Mouse (Mus musculus) hindbrain, embryonic 14.5 days (tissue): ENCODE results near the gene Slc12a5. TPM values are rescaled to one million over a fixed set of nuclear protein-coding genes. Genes with fewer than 3 reads are reported as not detected.

Source experiments
- ATAC-seq: fragments of 200-750 bp; cut with Nextera tagmentation; 2 replicates; pipeline ENCODE4 v1.8.0; 2017; ENCODE audit warnings: moderate number of reproducible peaks, mild to moderate bottlenecking, moderate TSS enrichment, moderate library complexity; ENCODE audit not compliant: low FRiP score
- DNase-seq: peaks from one replicate; pipeline ENCODE4 v3.0.0-alpha.2; 2015; ENCODE audit warnings: low spot score
- H3K27ac ChIP-seq: fragments of 300-500 bp; sonication (generic); 2 replicates; pipeline ENCODE4 v1.5.1; 2014; ENCODE audit warnings: mild to moderate bottlenecking, moderate library complexity
- H3K27me3 ChIP-seq: fragments of 300-500 bp; sonication (generic); 2 replicates; pipeline ENCODE4 v1.6.1; 2014; ENCODE audit warnings: mild to moderate bottlenecking, low read length, mixed read lengths; ENCODE audit not compliant: control insufficient read depth, insufficient read depth
- H3K36me3 ChIP-seq: fragments of 300-500 bp; sonication (generic); replicated peaks from 2 replicates; pipeline ENCODE4 v1.6.1; 2014; ENCODE audit not compliant: control insufficient read depth, insufficient read depth
- H3K4me1 ChIP-seq: fragments of 300-500 bp; sonication (generic); replicated peaks from 2 replicates; pipeline ENCODE4 v1.6.1; 2014; ENCODE audit warnings: antibody characterized with exemption, low read length, mixed read lengths; ENCODE audit not compliant: control insufficient read depth, insufficient read depth
- H3K4me2 ChIP-seq: fragments of 300-500 bp; sonication (generic); replicated peaks from 2 replicates; pipeline ENCODE4 v1.6.1; 2014; ENCODE audit warnings: mild to moderate bottlenecking, moderate library complexity
- H3K4me3 ChIP-seq: fragments of 300-500 bp; sonication (generic); replicated peaks from 2 replicates; pipeline ENCODE4 v1.5.1; 2014; ENCODE audit warnings: mild to moderate bottlenecking, low read length
- H3K9ac ChIP-seq: fragments of 300-500 bp; sonication (generic); 2 replicates; pipeline ENCODE4 v1.6.1; 2014
- H3K9me3 ChIP-seq: fragments of 300-500 bp; sonication (generic); 2 replicates; pipeline ENCODE4 v1.6.1; 2016; ENCODE audit warnings: low read length; ENCODE audit not compliant: control insufficient read depth
- WGBS: fragments of 180-500 bp; shearing (Covaris S2); extraction: QIAGEN DNeasy Blood & Tissue Kit; methylation state at CpG from one replicate; pipeline ENCODE4 v1.1.7; 2014; 5-methylcytosine and 5-hydroxymethylcytosine counted together
- polyA plus RNA-seq: library from polyadenylated mRNA; unstranded; fragments of >200 nt; fragmentation: Nextera tagmentation; extraction: Ambion mirVana; gene quantifications from 2 replicates; pipeline ENCODE4 v1.2.1, GENCODE M21; 2014

Slc12a5 gene
- polyA plus RNA-seq, 1 experiment from 2014 or later: 62.1 TPM

DNA sequence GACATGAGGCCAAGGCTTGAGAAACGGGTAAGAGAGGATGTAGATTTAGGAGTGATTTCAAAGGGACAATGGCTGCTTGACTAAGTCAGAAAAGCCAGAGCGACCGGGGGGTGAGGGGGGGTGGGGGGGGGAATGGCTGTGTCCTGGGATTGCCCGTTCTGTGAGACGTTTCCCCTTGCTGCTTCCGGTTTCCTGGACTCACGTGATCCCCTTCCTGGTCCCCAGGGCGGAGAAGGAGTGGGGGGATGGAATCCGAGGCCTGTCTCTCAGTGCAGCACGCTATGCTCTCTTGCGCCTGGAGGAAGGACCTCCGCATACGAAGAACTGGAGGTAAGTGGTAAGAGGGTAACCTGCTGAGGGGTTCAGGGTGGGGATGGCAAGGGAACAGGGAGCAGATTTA, 28.2 kb downstream of the Slc12a5 start:
- Histone ChIP-seq H3K27ac (no peak overlapping the region), H3K27me3 (no peaks in the 10 kb centered on the region), H3K36me3 (peaks cover 31% of the 10 kb centered on the region), H3K9ac (no peak overlapping the region), H3K4me2 (no peak overlapping the region), H3K9me3 (no peaks in the 10 kb centered on the region), H3K4me3 (no peak overlapping the region), H3K4me1 (no peaks in the 10 kb centered on the region)
- DNase-seq (no peak), ATAC-seq (no peak)
- 55% methylated on average over 13 of the region's 13 CpGs for WGBS

- H3K27ac ChIP-seq: no peak overlapping the region
- no peaks in the 10 kb centered on the region for H3K9me3 ChIP-seq
- H3K4me3 ChIP-seq: no peak overlapping the region
- DNase-seq (no peak), ATAC-seq (no peak)
- H3K4me1 ChIP-seq: no peaks in the 10 kb centered on the region
- no peaks in the 10 kb centered on the region for H3K27me3 ChIP-seq
- 84% methylated on average over 3 of the region's 3 CpGs for WGBS
- H3K4me2 ChIP-seq: no peak overlapping the region
- peaks cover 41% of the 10 kb centered on the region for H3K36me3 ChIP-seq
- no peak overlapping the region for H3K9ac ChIP-seq
These were observed 30.5 kb downstream of the Slc12a5 start for GRCm38 (mm10) chr2:164991111-164991510.

DNA sequence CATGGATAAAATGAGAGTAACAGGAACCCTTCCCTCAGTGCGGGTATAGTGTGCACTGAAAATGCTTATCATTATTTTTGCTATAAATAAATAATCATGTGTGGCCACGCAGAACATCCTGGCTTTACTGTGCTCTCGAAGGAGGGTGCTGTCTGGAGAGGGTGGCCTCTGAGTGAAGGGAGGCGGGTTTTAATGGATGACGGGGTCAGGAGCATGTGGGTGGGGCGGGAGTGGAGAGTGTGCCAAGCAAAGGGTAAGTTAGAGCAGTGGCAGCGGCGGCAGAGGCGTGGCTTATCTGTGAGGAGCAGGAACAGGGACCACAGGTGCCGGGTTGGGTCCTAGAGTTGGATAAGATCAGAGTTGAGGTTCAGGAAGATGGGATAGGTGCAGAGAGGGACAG, 31.2 kb downstream of the Slc12a5 start:
- Histone ChIP-seq H3K4me3 (no peak overlapping the region), H3K9me3 (no peaks in the 10 kb centered on the region), H3K27ac (no peak overlapping the region), H3K9ac (no peak overlapping the region), H3K36me3 (peaks cover 35% of the 10 kb centered on the region), H3K4me1 (0 out of 2 replicates have a peak, but pooled peaks cover under 1% of the 10 kb centered on the region), H3K27me3 (no peaks in the 10 kb centered on the region), H3K4me2 (no peak overlapping the region)
- 50% methylated on average over 10 of the region's 10 CpGs for WGBS
- DNase-seq (no peak), ATAC-seq (no peak)

- Histone ChIP-seq H3K4me3 (no peak overlapping the region), H3K36me3 (peaks cover 45% of the 10 kb centered on the region), H3K9ac (no peak overlapping the region), H3K27me3 (peaks cover 16% of the 10 kb centered on the region), H3K9me3 (no peaks in the 10 kb centered on the region), H3K27ac (no peak overlapping the region), H3K4me1 (peaks cover 20% of the 10 kb centered on the region; the same call in 1 of the 2 replicates), H3K4me2 (no peak overlapping the region)
- WGBS: 78% methylated on average over 11 of the region's 11 CpGs
- ATAC-seq (no peak), DNase-seq (no peak)
These were observed 33.6 kb downstream of the Slc12a5 start for GRCm38 (mm10) chr2:164994156-164994555.

GRCm38 (mm10) chr2:164994659-164995428, 34.2 kb downstream of the Slc12a5 start:
- DNase-seq (no peak), ATAC-seq (no peak)
- Histone ChIP-seq H3K27ac (no peak overlapping the region), H3K4me1 (peaks cover 20% of the 10 kb centered on the region; the same call in 1 of the 2 replicates), H3K9me3 (no peaks in the 10 kb centered on the region), H3K4me2 (no peak overlapping the region), H3K4me3 (no peak overlapping the region), H3K9ac (no peak overlapping the region), H3K27me3 (peaks cover 16% of the 10 kb centered on the region), H3K36me3 (peaks cover 52% of the 10 kb centered on the region)
- WGBS: 55% methylated on average over 21 of the region's 21 CpGs

DNA sequence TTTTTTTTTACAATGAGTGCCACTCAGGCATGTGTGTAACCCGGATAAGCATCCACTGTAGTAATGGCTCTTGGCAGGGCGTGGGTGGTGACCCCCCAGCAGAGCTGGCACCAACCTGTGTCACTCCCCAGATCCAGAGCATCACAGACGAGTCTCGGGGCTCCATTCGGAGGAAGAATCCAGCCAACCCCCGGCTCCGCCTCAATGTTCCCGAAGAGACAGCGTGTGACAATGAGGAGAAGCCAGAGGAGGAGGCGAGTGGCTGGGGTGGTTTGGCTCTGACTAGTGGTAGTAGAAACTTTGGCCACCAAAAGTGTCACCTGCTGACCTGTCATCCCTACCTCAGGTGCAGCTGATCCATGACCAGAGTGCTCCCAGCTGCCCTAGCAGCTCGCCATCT, 35.4 kb downstream of the Slc12a5 start:
- ATAC-seq (no peak), DNase-seq (no peak)
- H3K27me3 ChIP-seq: peaks cover 16% of the 10 kb centered on the region
- H3K4me3 ChIP-seq: no peak overlapping the region
- peaks cover 20% of the 10 kb centered on the region; the same call in 1 of the 2 replicates for H3K4me1 ChIP-seq
- peaks cover 63% of the 10 kb centered on the region for H3K36me3 ChIP-seq
- no peak overlapping the region for H3K9ac ChIP-seq
- H3K9me3 ChIP-seq: no peaks in the 10 kb centered on the region
- H3K4me2 ChIP-seq: no peak overlapping the region
- WGBS: 74% methylated on average over 11 of the region's 11 CpGs
- H3K27ac ChIP-seq: no peak overlapping the region

DNA sequence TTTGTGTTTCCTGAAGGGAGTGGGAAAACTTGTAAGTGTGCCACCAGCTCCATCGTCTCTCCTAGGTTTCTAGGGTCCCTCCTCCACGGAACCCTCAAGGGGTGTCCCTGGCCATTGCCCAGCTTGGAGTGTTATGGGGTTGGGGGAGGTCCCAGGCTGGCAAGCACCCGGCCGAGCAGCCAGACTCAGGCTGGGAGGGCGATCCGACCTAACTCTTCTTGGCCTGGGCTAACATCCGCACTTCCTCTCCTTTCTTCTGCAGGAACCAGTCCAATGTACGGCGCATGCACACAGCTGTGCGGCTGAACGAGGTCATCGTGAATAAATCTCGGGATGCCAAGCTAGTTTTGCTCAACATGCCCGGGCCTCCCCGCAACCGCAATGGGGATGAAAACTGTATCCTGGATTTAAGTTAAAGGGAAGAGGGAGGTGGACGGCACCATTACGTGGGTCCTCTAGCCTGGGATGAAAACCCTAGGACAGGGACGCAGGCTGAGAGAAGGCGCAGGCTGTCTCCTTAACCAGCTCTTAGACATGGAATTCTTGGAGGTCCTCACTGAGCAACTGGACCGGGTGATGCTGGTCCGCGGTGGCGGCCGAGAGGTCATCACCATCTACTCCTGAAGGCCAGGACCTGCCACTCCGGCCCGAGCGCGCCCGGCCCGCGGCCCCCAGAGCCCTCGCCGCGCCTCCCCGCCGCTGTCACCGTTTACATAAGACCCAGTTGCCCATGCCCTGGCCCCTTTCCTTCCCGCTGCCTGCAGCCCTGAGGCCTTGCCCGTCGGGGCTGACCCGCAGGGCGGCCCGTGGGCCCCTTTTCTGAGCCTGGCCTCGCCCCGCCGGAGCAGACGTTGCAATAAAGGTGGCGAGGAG, 36.5 kb downstream of the Slc12a5 start:
- peaks cover 20% of the 10 kb centered on the region; the same call in 1 of the 2 replicates for H3K4me1 ChIP-seq
- no peak for ATAC-seq
- WGBS: 13% methylated on average over 49 of the region's 49 CpGs
- H3K4me3 ChIP-seq: peak overlapping the region; percentile 18
- no peaks in the 10 kb centered on the region for H3K9me3 ChIP-seq
- H3K9ac ChIP-seq: peak overlapping the region; percentile 53
- peak overlapping the region; percentile 50 for H3K4me2 ChIP-seq
- DNase-seq: no peak
- peaks cover 16% of the 10 kb centered on the region for H3K27me3 ChIP-seq
- H3K36me3 ChIP-seq: peaks cover 74% of the 10 kb centered on the region
- no peak overlapping the region for H3K27ac ChIP-seq

GRCm38 (mm10) chr2:164997721-164998428, 37.3 kb downstream of the Slc12a5 start:
- 3% methylated on average over 48 of the region's 52 CpGs for WGBS

GRCm38 (mm10) chr2:165001958-165002357, 41.4 kb downstream of the Slc12a5 start:
- DNase-seq: no peak
- H3K9ac ChIP-seq: no peak overlapping the region
- ATAC-seq: no peak
- no peak overlapping the region for H3K4me3 ChIP-seq
- no peak overlapping the region for H3K4me2 ChIP-seq
- H3K36me3 ChIP-seq: peaks cover 100% of the 10 kb centered on the region
- H3K27ac ChIP-seq: no peak overlapping the region
- WGBS: 92% methylated on average over 13 of the region's 13 CpGs
- H3K4me1 ChIP-seq: peaks cover 18% of the 10 kb centered on the region; the same call in 1 of the 2 replicates
- peaks cover 16% of the 10 kb centered on the region for H3K27me3 ChIP-seq
- H3K9me3 ChIP-seq: no peaks in the 10 kb centered on the region

More at GRCm38 (mm10) chr2:164997721-164998428, 37.3 kb downstream of the Slc12a5 start:
- peaks cover 16% of the 10 kb centered on the region for H3K27me3 ChIP-seq
- no peak overlapping the region for H3K27ac ChIP-seq
- H3K9ac ChIP-seq: peak overlapping the region; percentile 53
- peaks cover 20% of the 10 kb centered on the region; the same call in 1 of the 2 replicates for H3K4me1 ChIP-seq
- peak overlapping the region; percentile 50 for H3K4me2 ChIP-seq
- H3K4me3 ChIP-seq: peak overlapping the region; percentile 18
- H3K36me3 ChIP-seq: peaks cover 82% of the 10 kb centered on the region
- DNase-seq (no peak), ATAC-seq (no peak)
- H3K9me3 ChIP-seq: no peaks in the 10 kb centered on the region
